In genomic region chr6:113695766-113696355, GRCm38 (mm10) we compare ENCODE assay signal across 8 mouse cellular contexts. TPM values are rescaled to one million over a fixed set of nuclear protein-coding genes. Genes with fewer than 3 reads are reported as not detected.
DNase-seq lines count a peak whose midpoint lies in the region; ATAC-seq and TF ChIP-seq lines count a peak whose summit lies in the region.

No protein-coding gene starts in this region.

- TF ChIP-seq EP300 in heart, adult 2 months (IDR thresholded peaks at IDR 0.05; ENCODE audit: insufficient read depth, low read depth, low read length): no peak
- TF ChIP-seq EP300 in ES-Bruce4 (IDR thresholded peaks at IDR 0.05; ENCODE audit: insufficient read depth, low read depth, low read length): no peak

- H3K79me2 ChIP-seq in heart, adult 2 months (replicated peaks; ENCODE audit: control insufficient read depth, insufficient read depth, low read length): peaks cover 5% of the 10 kb centered on the region

- 70% methylated on average over 4 of the region's 4 CpGs for WGBS in heart, adult 2 months
- WGBS in forebrain, embryonic 15.5 days: 81% methylated on average over 4 of the region's 4 CpGs
- WGBS in liver, embryonic 13.5 days (ENCODE audit: insufficient replicate concordance): 37% methylated on average over 4 of the region's 4 CpGs

- H3K27ac ChIP-seq in heart, adult 2 months: peak overlapping the region; percentile 92
- peak overlapping the region; percentile 68 for H3K27ac ChIP-seq in ES-Bruce4 (ENCODE audit: insufficient read depth, low read length)
- H3K27ac ChIP-seq in forebrain, embryonic 15.5 days (replicated peaks): no peak overlapping the region
- H3K27ac ChIP-seq in liver, embryonic 13.5 days: peak overlapping the region; percentile 90

- DNase-seq in heart, adult 2 months: no peak
- DNase-seq in heart, adult 11 months: no peak
- DNase-seq in liver, embryonic 13.5 days: no peak
- DNase-seq in adrenal gland, postnatal 10 days: no peak
- no peak for DNase-seq in layer of hippocampus, adult 9-11 months
- no peak for DNase-seq in layer of hippocampus, adult 18-20 months (ENCODE audit: low spot score in 2 of 2)

- peaks cover 9% of the 10 kb centered on the region for H3K4me1 ChIP-seq in heart, adult 2 months (ENCODE audit: control insufficient read depth, insufficient read depth, low read length)
- peaks cover 3% of the 10 kb centered on the region for H3K4me1 ChIP-seq in ES-Bruce4 (ENCODE audit: control insufficient read depth, insufficient read depth, low read length)
- peaks cover 25% of the 10 kb centered on the region for H3K4me1 ChIP-seq in forebrain, embryonic 15.5 days
- peaks cover 88% of the 10 kb centered on the region for H3K4me1 ChIP-seq in liver, embryonic 13.5 days (replicated peaks)

- peak overlapping the region; percentile 45 for H3K4me3 ChIP-seq in heart, adult 2 months
- peak overlapping the region; percentile 62; the same call in 1 of the 2 replicates for H3K4me3 ChIP-seq in ES-Bruce4 (ENCODE audit: low read depth, low read length)
- peak overlapping the region; percentile 94 for H3K4me3 ChIP-seq in forebrain, embryonic 15.5 days
- peak overlapping the region; percentile 41 for H3K4me3 ChIP-seq in liver, embryonic 13.5 days (replicated peaks)

- peak overlapping the region; percentile 98; the same call in 1 of the 2 replicates for H3K4me2 ChIP-seq in forebrain, embryonic 15.5 days (replicated peaks)
- peak overlapping the region; percentile 60 for H3K4me2 ChIP-seq in liver, embryonic 13.5 days

- H3K9ac ChIP-seq in heart, adult 2 months (ENCODE audit: low read depth, low read length): no peak overlapping the region
- H3K9ac ChIP-seq in ES-Bruce4 (ENCODE audit: low read depth, poor library complexity, severe bottlenecking): peak overlapping the region; percentile 78
- H3K9ac ChIP-seq in forebrain, embryonic 15.5 days (replicated peaks): 0 out of 2 replicates have a peak overlapping the region, but pooled peaks have one; percentile 40
- H3K9ac ChIP-seq in liver, embryonic 13.5 days: peak overlapping the region; percentile 65

- no peaks in the 10 kb centered on the region for H3K9me3 ChIP-seq in ES-Bruce4 (replicated peaks; ENCODE audit: control insufficient read depth, insufficient read depth, low read length, poor library complexity, severe bottlenecking)
- H3K9me3 ChIP-seq in forebrain, embryonic 15.5 days: no peaks in the 10 kb centered on the region
- H3K9me3 ChIP-seq in liver, embryonic 13.5 days (replicated peaks): no peaks in the 10 kb centered on the region

- H3K27me3 ChIP-seq in heart, adult 2 months (ENCODE audit: control insufficient read depth, insufficient read depth, low read length): no peaks in the 10 kb centered on the region
- no peaks in the 10 kb centered on the region for H3K27me3 ChIP-seq in ES-Bruce4 (ENCODE audit: control insufficient read depth, insufficient read depth, low read length, poor library complexity, severe bottlenecking)
- no peaks in the 10 kb centered on the region for H3K27me3 ChIP-seq in forebrain, embryonic 15.5 days
- no peaks in the 10 kb centered on the region for H3K27me3 ChIP-seq in liver, embryonic 13.5 days

- TF ChIP-seq CTCF in heart, adult 2 months (IDR thresholded peaks at IDR 0.05): no peak
- no peak for TF ChIP-seq CTCF in ES-Bruce4 (IDR thresholded peaks at IDR 0.05; ENCODE audit: low read depth, low read length)

- no peak for ATAC-seq in forebrain, embryonic 15.5 days (replicated peaks)
- ATAC-seq in liver, embryonic 13.5 days (ENCODE audit: low read depth): no peak

- no peak for TF ChIP-seq POLR2A in heart, adult 2 months (IDR thresholded peaks at IDR 0.05; ENCODE audit: insufficient read depth, low read depth, low read length)
- TF ChIP-seq POLR2A in ES-Bruce4 (IDR thresholded peaks at IDR 0.05; ENCODE audit: insufficient read depth, low read length): no peak

- H3K36me3 ChIP-seq in heart, adult 2 months (ENCODE audit: control insufficient read depth, insufficient read depth, low read length): peaks cover 24% of the 10 kb centered on the region
- H3K36me3 ChIP-seq in ES-Bruce4 (ENCODE audit: control insufficient read depth, insufficient read depth, low read length, poor library complexity, severe bottlenecking): peaks cover 17% of the 10 kb centered on the region
- 0 out of 2 replicates have a peak, but pooled peaks cover 6% of the 10 kb centered on the region for H3K36me3 ChIP-seq in forebrain, embryonic 15.5 days
- peaks cover 57% of the 10 kb centered on the region for H3K36me3 ChIP-seq in liver, embryonic 13.5 days

- intact Hi-C loops in heart, adult 2 months (cut with DNase I): loop anchor here (1.0 to 5.0 kb wide), 4 partner anchors 46 to 214 kb away; partner anchors contain the start of genes Creld1, Emc3, Fancd2 and Irak2

RNA-seq across cellular contexts. Expression of gene Tatdn2, which starts 1.0 kb away (rescaled TPM):
- 10 to 100 TPM; 66.7 to 71.9 TPM for total RNA-seq in heart, adult 2 months (2021)
- polyA plus RNA-seq in heart, adult 2 months (2012; rRNA removed): 17.3 and 36.1 TPM in 2 replicates
- 39.7 and 42.2 TPM in 2 replicates for polyA plus RNA-seq in ES-Bruce4 (2011; ENCODE audit: insufficient read depth, insufficient read length, low read depth, missing spikeins)
- polyA plus RNA-seq in forebrain, embryonic 15.5 days (2015; fragmentation: Nextera tagmentation; extraction: Ambion mirVana): 0.78 and 1.3 TPM in 2 replicates
- 0.94 and 1.0 TPM in 2 replicates for polyA plus RNA-seq in liver, embryonic 13.5 days (2015; fragmentation: Nextera tagmentation; extraction: Ambion mirVana)
- total RNA-seq in adrenal gland, postnatal 10 days (2021): 10 to 100 TPM; 53.5 to 58.7 TPM
- total RNA-seq in layer of hippocampus, adult 18-20 months (2021): 10 to 100 TPM; 54.4 to 60.9 TPM

RNA-seq across cellular contexts. Expression of gene Ghrl, which starts 23.8 kb away (rescaled TPM):
- not detected for total RNA-seq in heart, adult 2 months (2021)
- 0.76 and 1.1 TPM in 2 replicates for polyA plus RNA-seq in heart, adult 2 months (2012; rRNA removed)
- polyA plus RNA-seq in ES-Bruce4 (2011; ENCODE audit: insufficient read depth, insufficient read length, low read depth, missing spikeins): 2.0 TPM in 1 of 2 replicates, not detected in the other
- 0.41 and 0.59 TPM in 2 replicates for polyA plus RNA-seq in forebrain, embryonic 15.5 days (2015; fragmentation: Nextera tagmentation; extraction: Ambion mirVana)
- polyA plus RNA-seq in liver, embryonic 13.5 days (2015; fragmentation: Nextera tagmentation; extraction: Ambion mirVana): not detected in 2 replicates
- total RNA-seq in adrenal gland, postnatal 10 days (2021): not detected
- total RNA-seq in layer of hippocampus, adult 18-20 months (2021): not detected

RNA-seq across cellular contexts. Expression of gene Sec13, which starts 44.7 kb away (rescaled TPM):
- total RNA-seq in heart, adult 2 months (2021): 10 to 100 TPM; 66.8 to 68.8 TPM
- 84.4 and 106 TPM in 2 replicates for polyA plus RNA-seq in heart, adult 2 months (2012; rRNA removed)
- polyA plus RNA-seq in ES-Bruce4 (2011; ENCODE audit: insufficient read depth, insufficient read length, low read depth, missing spikeins): 97.2 and 104 TPM in 2 replicates
- polyA plus RNA-seq in forebrain, embryonic 15.5 days (2015; fragmentation: Nextera tagmentation; extraction: Ambion mirVana): 239 and 245 TPM in 2 replicates
- 147 and 150 TPM in 2 replicates for polyA plus RNA-seq in liver, embryonic 13.5 days (2015; fragmentation: Nextera tagmentation; extraction: Ambion mirVana)
- total RNA-seq in adrenal gland, postnatal 10 days (2021): 100 to 1,000 TPM; 103 to 113 TPM
- 10 to 100 TPM; 73.3 to 75.9 TPM for total RNA-seq in layer of hippocampus, adult 18-20 months (2021)

RNA-seq across cellular contexts. Expression of gene Irak2, which starts 57.6 kb away (rescaled TPM):
- total RNA-seq in heart, adult 2 months (2021): 10 to 100 TPM; 10.4 to 13.6 TPM
- polyA plus RNA-seq in heart, adult 2 months (2012; rRNA removed): 12.5 and 12.9 TPM in 2 replicates
- 6.6 and 10.1 TPM in 2 replicates for polyA plus RNA-seq in ES-Bruce4 (2011; ENCODE audit: insufficient read depth, insufficient read length, low read depth, missing spikeins)
- polyA plus RNA-seq in forebrain, embryonic 15.5 days (2015; fragmentation: Nextera tagmentation; extraction: Ambion mirVana): 1.3 and 1.5 TPM in 2 replicates
- 12.1 and 14.9 TPM in 2 replicates for polyA plus RNA-seq in liver, embryonic 13.5 days (2015; fragmentation: Nextera tagmentation; extraction: Ambion mirVana)
- 10 to 100 TPM; 15.8 to 23.3 TPM for total RNA-seq in adrenal gland, postnatal 10 days (2021)
- 10 to 100 TPM; 21.1 to 27.2 TPM for total RNA-seq in layer of hippocampus, adult 18-20 months (2021)

Comparison
In these comparisons a context has a peak if more than half of its experiments do, and no peak if none do; other contexts are left out.
1. H3K4me3 ChIP-seq: peak in every context shown above with its lines; median percentile 94 in forebrain, embryonic 15.5 days; 62 in ES-Bruce4; 45 in heart, adult 2 months; 41 in liver, embryonic 13.5 days.